Comparison of ENCODE assay signal across 8 mouse cellular contexts in the genomic region with DNA sequence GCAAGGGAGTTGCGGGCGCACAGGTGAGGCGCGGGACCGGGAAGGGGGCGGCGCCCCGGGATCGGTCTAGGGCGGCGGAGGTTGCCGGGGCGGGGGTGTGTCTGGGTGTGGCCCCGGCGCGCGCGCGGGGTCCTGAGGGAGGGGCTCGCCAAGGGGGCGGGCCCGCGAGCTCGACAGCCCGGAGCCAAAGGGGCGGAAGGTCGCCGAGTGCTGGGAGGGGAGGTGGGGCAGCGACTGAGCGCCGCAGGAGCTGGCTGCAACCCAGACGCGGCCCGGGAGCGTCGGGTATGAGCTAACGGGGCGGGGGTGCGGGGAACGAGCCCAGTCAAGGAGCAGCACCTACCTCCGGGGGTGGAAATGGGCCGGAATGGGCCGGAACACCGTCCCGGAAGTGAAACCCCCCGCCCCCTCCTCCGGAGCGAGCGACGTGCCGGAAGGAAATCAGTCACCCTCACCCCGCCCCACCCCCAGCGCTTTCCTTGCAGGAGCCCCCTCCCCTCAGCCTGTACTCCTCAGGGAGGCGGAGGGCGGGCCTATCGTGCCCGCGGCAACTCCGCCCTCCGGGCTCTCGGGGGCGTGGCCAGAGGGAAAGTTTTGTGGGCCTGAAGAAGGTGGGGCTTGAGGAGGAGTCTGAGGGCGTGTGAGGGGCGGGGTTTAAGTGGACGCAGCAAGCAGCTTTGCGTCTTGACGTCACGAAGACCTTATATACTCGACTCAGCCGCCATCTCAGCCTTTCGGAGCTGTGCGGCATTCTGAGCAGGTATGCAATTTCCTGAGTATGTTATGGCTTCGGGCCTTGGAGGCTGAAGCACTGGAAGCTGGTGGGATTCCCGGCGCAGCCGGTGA. TPM values are rescaled to one million over a fixed set of nuclear protein-coding genes. Genes with fewer than 3 reads are reported as not detected.
A peak's percentile ranks its signal among the peaks of the same experiment; 100 is the strongest.
DNase-seq lines count a peak whose midpoint lies in the region; ATAC-seq and TF ChIP-seq lines count a peak whose summit lies in the region.

A gene (minus strand): TSS at position 415 of the 846 bp plus-strand sequence.

- peak; percentile 91 for ATAC-seq in activated CD4-positive, CD25-positive, alpha-beta regulatory T cell, adult 4 months
- peak; percentile 49 for ATAC-seq in megakaryocyte progenitor cell, adult 5-6 weeks (replicated peaks; ENCODE audit: poor library complexity)

- H3K4me3 ChIP-seq in cortical plate, adult 2 months (ENCODE audit: insufficient read depth, low read length): peak within 1 kb of the TSS; percentile 91

- DNase-seq in gastrocnemius, adult 8-10 months (ENCODE audit: low spot score in 2 of 2): peak; percentile 97
- peak; percentile 100 for DNase-seq in induced T-regulatory cell, adult 2 months (ENCODE audit: low read depth)
- peak; percentile 97 to 98 for DNase-seq in left cerebral cortex, adult 9 months (ENCODE audit: low spot score in 2 of 2)
- DNase-seq in right cerebral cortex, postnatal 14 days: peak; percentile 95
- DNase-seq in urinary bladder, postnatal 36 days (ENCODE audit: low spot score in 2 of 2): peak; percentile 96 to 98

- H3K4me1 ChIP-seq in cortical plate, adult 2 months (ENCODE audit: control insufficient read depth, insufficient read depth, low read length): no peaks in the 10 kb centered on the region; the same call in 1 of the 2 replicates

- peak within 1 kb of the TSS; percentile 80 for H3K27ac ChIP-seq in cortical plate, adult 2 months (ENCODE audit: insufficient read depth, low read length)

- peak; percentile 100 for TF ChIP-seq POLR2A in cortical plate, adult 2 months (IDR thresholded peaks at IDR 0.05; ENCODE audit: extremely low read depth, insufficient read depth, low read length)

- TF ChIP-seq CTCF in cortical plate, adult 2 months (IDR thresholded peaks at IDR 0.05; ENCODE audit: extremely low read depth, insufficient read depth, low read length): no peak

RNA-seq across cellular contexts. Expression of the gene that starts here (rescaled TPM):
- polyA plus RNA-seq in activated CD4-positive, CD25-positive, alpha-beta regulatory T cell, adult 4 months (2017; shearing (Covaris generic)): 1 to 10 TPM; 4.3 to 5.2 TPM
- polyA plus RNA-seq in cortical plate, adult 2 months (2012; rRNA removed): 4.8 and 5.1 TPM in 2 replicates
- 10 to 100 TPM in 2 of 4 experiments, 1 to 10 TPM in 2; 6.5 to 15.4 (median 9.2) TPM for total RNA-seq in gastrocnemius, adult 8-10 months (2022)
- total RNA-seq in megakaryocyte progenitor cell, adult 5-6 weeks (2015): 4.8 and 7.1 TPM in 2 replicates
- total RNA-seq in megakaryocyte progenitor cell, adult 5-6 weeks (2017): 3.6 and 6.4 TPM in 2 replicates

Comparison
In these comparisons a context has a peak if more than half of its experiments do, and no peak if none do; other contexts are left out.
1. Peak in every context shown above with its lines: DNase-seq, ATAC-seq, H3K4me3 ChIP-seq and H3K27ac ChIP-seq.